Mouse (Mus musculus): ENCODE data around the gene Ap3d1. TPM values are rescaled to one million over a fixed set of nuclear protein-coding genes. Genes with fewer than 3 reads are reported as not detected.

Ap3d1 gene
- polyA plus RNA-seq (2016; fragmentation: Nextera tagmentation; extraction: Ambion mirVana), result 56.5 and 58.9 TPM in 2 replicates

DNA sequence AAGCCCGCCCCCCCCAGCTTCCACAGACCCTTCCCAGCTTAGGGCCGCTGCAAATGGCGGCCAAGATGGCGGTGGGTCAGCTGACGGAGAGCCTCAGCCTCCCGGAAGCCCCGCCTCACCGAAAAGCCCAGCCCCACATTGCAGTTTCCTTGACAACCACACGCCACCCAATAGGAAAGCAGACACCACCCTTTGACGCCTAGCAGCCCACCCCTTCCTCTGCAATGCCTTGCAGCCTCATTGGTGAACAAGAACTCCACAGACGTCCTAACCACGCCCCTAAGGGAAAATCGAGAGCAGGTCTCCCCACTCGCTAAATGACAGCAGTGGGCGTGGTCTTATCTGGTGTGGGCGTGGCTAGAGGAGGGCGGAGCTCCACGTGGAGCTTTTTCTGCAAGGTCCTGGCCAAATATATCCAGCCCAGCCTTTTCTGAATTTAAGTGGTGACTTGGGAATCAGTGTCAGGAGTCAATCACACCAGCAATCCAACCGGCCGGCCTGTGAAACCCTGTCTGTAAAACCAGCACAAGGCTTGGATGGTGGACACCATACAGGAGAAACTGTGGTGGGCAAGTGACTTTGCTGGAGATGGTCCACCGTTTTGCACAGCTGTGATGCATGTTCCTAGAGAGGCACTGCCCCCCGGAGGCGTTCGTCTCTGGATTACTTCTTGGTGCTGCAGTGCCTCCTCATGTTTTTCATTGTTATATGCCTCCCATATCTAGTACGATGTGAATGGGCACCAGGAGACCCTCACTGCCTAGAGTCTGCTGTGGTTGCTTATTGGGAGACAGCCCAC, at the start of gene Ap3d1:
Gene Ap3d1 (minus strand): TSS at position 85 of the 799 bp plus-strand sequence.
- peak; percentile 98 for ATAC-seq (ENCODE audit: insufficient number of reproducible peaks, low FRiP score)
- no peaks in the 10 kb centered on the region for H3K9me3 ChIP-seq (replicated peaks)
- no peaks in the 10 kb centered on the region for H3K27me3 ChIP-seq (replicated peaks)
- peak within 1 kb of the TSS; percentile 91 for H3K9ac ChIP-seq
- 2% methylated on average over 25 of the region's 25 CpGs for WGBS
- peaks cover 38% of the 10 kb centered on the region for H3K4me1 ChIP-seq (replicated peaks)
- peak within 1 kb of the TSS; percentile 97 for H3K4me2 ChIP-seq
- peak within 1 kb of the TSS; percentile 72 for H3K27ac ChIP-seq (ENCODE audit: poor library complexity, severe bottlenecking)
- H3K36me3 ChIP-seq, result peaks cover 8% of the 10 kb centered on the region; the same call in 1 of the 2 replicates
- peak within 1 kb of the TSS; percentile 94 for H3K4me3 ChIP-seq

GRCm38 (mm10) chr10:80791476-80792174, 49.6 kb upstream of the Ap3d1 start:
- Histone ChIP-seq H3K27ac (ENCODE audit: poor library complexity, severe bottlenecking) (peak overlapping the region; percentile 65), H3K4me3 (no peak overlapping the region), H3K4me1 (replicated peaks) (peaks cover 29% of the 10 kb centered on the region), H3K36me3 (peaks cover 97% of the 10 kb centered on the region), H3K9me3 (replicated peaks) (no peaks in the 10 kb centered on the region), H3K27me3 (replicated peaks) (no peaks in the 10 kb centered on the region), H3K4me2 (no peak overlapping the region; the same call in 1 of the 2 replicates), H3K9ac (peak overlapping the region; percentile 54; the same call in 1 of the 2 replicates)
- peak; percentile 40; the same call in 1 of the 2 replicates for ATAC-seq (ENCODE audit: insufficient number of reproducible peaks, low FRiP score)
- 62% methylated on average over 33 of the region's 33 CpGs for WGBS

DNA sequence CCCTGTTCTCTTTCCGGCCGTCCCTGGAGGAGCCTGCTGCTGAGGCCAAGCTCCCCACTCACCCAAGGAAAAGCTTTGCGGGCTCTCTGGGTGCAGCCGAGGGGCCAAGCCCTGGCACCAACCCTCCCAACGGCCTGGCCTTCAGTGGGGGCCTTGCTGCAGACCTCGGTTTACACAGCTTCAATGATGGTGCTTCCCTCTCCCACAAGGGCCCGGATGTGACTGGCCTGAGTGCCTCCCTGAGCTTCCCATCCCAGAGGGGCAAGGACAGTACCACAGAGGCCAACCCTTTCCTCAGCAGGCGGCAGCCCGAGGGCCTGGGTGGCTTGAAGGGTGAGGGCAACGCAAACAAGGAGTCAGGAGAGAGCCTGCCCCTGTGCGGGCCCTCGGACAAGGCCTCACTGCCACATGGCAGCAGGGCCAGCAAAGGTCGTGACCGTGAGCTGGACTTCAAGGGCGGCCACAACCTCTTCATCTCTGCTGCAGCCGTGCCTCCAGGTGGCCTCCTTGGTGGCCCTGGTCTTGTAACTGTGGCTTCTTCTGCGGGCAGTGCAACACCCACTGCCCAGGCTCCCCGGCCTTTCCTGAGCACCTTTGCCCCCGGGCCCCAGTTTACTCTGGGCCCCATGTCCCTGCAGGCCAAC, 48.8 kb upstream of the Ap3d1 start:
- Histone ChIP-seq H3K36me3 (peaks cover 97% of the 10 kb centered on the region), H3K4me1 (replicated peaks) (peaks cover 24% of the 10 kb centered on the region), H3K27ac (ENCODE audit: poor library complexity, severe bottlenecking) (peak overlapping the region; percentile 65), H3K27me3 (replicated peaks) (no peaks in the 10 kb centered on the region), H3K9me3 (replicated peaks) (no peaks in the 10 kb centered on the region), H3K4me2 (no peak overlapping the region), H3K4me3 (no peak overlapping the region), H3K9ac (peak overlapping the region; percentile 54)
- ATAC-seq (ENCODE audit: insufficient number of reproducible peaks, low FRiP score), result no peak
- WGBS, result 77% methylated on average over 19 of the region's 19 CpGs

DNA sequence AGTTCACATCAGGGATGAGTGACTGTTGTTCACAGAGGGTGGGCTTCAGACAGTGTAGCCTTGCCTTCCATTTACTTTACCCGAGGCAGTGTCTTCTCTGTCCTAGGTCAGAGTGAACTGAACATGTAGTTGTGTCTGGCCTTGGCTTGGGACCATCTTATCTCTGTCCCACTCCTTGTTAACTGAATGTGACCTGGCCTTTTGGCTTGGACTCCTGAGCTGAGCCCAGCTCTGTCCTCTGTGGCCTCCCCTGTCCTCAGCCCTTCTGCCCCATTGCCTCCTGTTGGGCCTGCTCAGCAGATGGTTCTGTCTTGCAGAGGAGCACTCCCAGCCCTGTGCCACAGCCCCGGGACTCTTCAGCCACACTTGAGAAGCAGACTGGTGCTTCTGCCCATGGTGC, 45.5 kb upstream of the Ap3d1 start:
- no peaks in the 10 kb centered on the region for H3K27me3 ChIP-seq (replicated peaks)
- H3K36me3 ChIP-seq, result peaks cover 98% of the 10 kb centered on the region
- peaks cover 23% of the 10 kb centered on the region for H3K4me1 ChIP-seq (replicated peaks)
- H3K4me2 ChIP-seq, result no peak overlapping the region
- H3K9ac ChIP-seq, result no peak overlapping the region
- no peaks in the 10 kb centered on the region for H3K9me3 ChIP-seq (replicated peaks)
- no peak overlapping the region for H3K4me3 ChIP-seq
- H3K27ac ChIP-seq (ENCODE audit: poor library complexity, severe bottlenecking), result no peak overlapping the region
- no peak for ATAC-seq (ENCODE audit: insufficient number of reproducible peaks, low FRiP score)
- 89% methylated on average over 2 of the region's 2 CpGs for WGBS

DNA sequence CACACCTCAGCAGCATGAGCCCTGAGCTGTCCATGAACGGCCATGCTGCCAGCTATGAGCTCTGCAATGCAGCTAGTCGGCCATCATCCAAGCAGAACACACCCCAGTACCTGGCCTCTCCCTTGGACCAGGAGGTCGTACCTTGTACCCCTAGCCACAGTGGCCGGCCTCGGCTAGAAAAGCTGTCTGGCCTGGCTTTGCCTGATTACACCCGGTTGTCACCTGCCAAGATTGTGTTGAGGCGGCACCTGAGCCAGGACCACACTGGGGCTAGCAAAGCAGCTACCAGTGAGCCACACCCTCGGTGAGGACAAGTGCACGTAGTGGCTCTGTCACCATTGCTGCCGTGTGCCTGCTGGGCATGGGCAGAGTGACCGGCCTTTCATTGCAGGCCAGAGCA, 43.9 kb upstream of the Ap3d1 start:
- Histone ChIP-seq H3K9me3 (replicated peaks) (no peaks in the 10 kb centered on the region), H3K4me1 (replicated peaks) (peaks cover 7% of the 10 kb centered on the region), H3K36me3 (peaks cover 98% of the 10 kb centered on the region), H3K27me3 (replicated peaks) (no peaks in the 10 kb centered on the region), H3K4me2 (no peak overlapping the region), H3K27ac (ENCODE audit: poor library complexity, severe bottlenecking) (no peak overlapping the region), H3K4me3 (no peak overlapping the region), H3K9ac (no peak overlapping the region)
- 92% methylated on average over 11 of the region's 11 CpGs for WGBS
- no peak for ATAC-seq (ENCODE audit: insufficient number of reproducible peaks, low FRiP score)

GRCm38 (mm10) chr10:80784871-80785270, 42.8 kb upstream of the Ap3d1 start:
- peaks cover 97% of the 10 kb centered on the region for H3K36me3 ChIP-seq
- 88% methylated on average over 12 of the region's 12 CpGs for WGBS
- H3K9ac ChIP-seq, result no peak overlapping the region
- no peak overlapping the region for H3K4me3 ChIP-seq
- H3K9me3 ChIP-seq (replicated peaks), result no peaks in the 10 kb centered on the region
- ATAC-seq (ENCODE audit: insufficient number of reproducible peaks, low FRiP score), result no peak
- H3K27me3 ChIP-seq (replicated peaks), result no peaks in the 10 kb centered on the region
- H3K27ac ChIP-seq (ENCODE audit: poor library complexity, severe bottlenecking), result no peak overlapping the region
- H3K4me2 ChIP-seq, result no peak overlapping the region
- no peaks in the 10 kb centered on the region for H3K4me1 ChIP-seq (replicated peaks)

DNA sequence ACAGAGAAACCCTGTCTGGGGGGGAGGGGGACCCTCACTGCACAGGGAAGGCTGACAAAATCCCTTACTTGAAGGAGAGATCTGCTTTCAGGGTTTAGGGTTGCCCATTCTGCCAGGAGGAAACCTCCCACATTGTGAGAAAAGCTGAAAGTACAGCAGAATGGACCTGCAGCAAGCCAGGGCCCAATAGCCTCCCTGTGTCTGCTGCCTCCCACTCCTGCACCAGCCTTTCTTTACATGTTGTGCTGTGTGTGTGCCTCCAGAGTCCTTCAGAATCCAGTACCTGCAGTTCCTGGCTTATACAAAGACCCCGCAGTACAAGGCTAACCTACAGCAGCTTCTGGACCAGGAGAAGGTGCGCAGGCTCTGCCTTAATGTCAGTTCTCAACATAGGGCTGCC, 42.2 kb upstream of the Ap3d1 start:
- Histone ChIP-seq H3K4me1 (replicated peaks) (0 out of 2 replicates have a peak, but pooled peaks cover 3% of the 10 kb centered on the region), H3K9me3 (replicated peaks) (no peaks in the 10 kb centered on the region), H3K36me3 (peaks cover 99% of the 10 kb centered on the region), H3K27me3 (replicated peaks) (no peaks in the 10 kb centered on the region), H3K4me2 (no peak overlapping the region), H3K27ac (ENCODE audit: poor library complexity, severe bottlenecking) (no peak overlapping the region), H3K9ac (no peak overlapping the region), H3K4me3 (no peak overlapping the region)
- WGBS, result 85% methylated on average over 2 of the region's 2 CpGs
- ATAC-seq (ENCODE audit: insufficient number of reproducible peaks, low FRiP score), result no peak

DNA sequence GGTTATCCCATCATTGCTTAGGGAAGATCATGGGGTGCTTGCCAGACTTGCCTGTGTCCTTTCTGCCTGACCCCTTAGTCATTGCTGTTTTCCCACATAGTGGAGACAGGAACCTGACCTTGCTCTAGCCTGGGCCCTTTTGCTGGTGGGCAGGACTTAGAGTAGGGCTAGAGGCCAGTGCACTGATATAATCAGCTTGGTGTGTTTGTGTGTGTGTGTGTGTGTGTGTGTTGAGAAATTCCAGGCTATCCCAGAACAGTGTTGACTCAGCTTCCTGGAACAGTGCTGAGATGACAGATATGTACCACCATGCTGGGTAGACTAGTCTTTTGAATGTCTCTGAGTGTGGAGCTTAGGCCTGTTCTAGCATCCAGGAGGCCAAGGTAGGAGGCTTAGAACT, 37.5 kb upstream of the Ap3d1 start:
- no peak overlapping the region for H3K4me3 ChIP-seq
- no peaks in the 10 kb centered on the region for H3K27me3 ChIP-seq (replicated peaks)
- no peak overlapping the region for H3K27ac ChIP-seq (ENCODE audit: poor library complexity, severe bottlenecking)
- no peak overlapping the region for H3K4me2 ChIP-seq
- H3K9ac ChIP-seq, result no peak overlapping the region
- H3K4me1 ChIP-seq (replicated peaks), result peaks cover 30% of the 10 kb centered on the region
- no peaks in the 10 kb centered on the region for H3K9me3 ChIP-seq (replicated peaks)
- no peak for ATAC-seq (ENCODE audit: insufficient number of reproducible peaks, low FRiP score)
- H3K36me3 ChIP-seq, result peaks cover 92% of the 10 kb centered on the region

GRCm38 (mm10) chr10:80777123-80777522, 35.1 kb upstream of the Ap3d1 start:
- H3K27me3 ChIP-seq (replicated peaks), result no peaks in the 10 kb centered on the region
- H3K9me3 ChIP-seq (replicated peaks), result no peaks in the 10 kb centered on the region
- peaks cover 53% of the 10 kb centered on the region for H3K4me1 ChIP-seq (replicated peaks)
- ATAC-seq (ENCODE audit: insufficient number of reproducible peaks, low FRiP score), result no peak
- no peak overlapping the region for H3K4me2 ChIP-seq
- no peak overlapping the region for H3K9ac ChIP-seq
- H3K27ac ChIP-seq (ENCODE audit: poor library complexity, severe bottlenecking), result no peak overlapping the region
- H3K4me3 ChIP-seq, result no peak overlapping the region
- 85% methylated on average over 5 of the region's 5 CpGs for WGBS
- H3K36me3 ChIP-seq, result peaks cover 87% of the 10 kb centered on the region

GRCm38 (mm10) chr10:80776358-80776869, 34.4 kb upstream of the Ap3d1 start:
- H3K27me3 ChIP-seq (replicated peaks), result no peaks in the 10 kb centered on the region
- peak overlapping the region; percentile 19 for H3K9ac ChIP-seq
- 81% methylated on average over 6 of the region's 6 CpGs for WGBS
- H3K4me3 ChIP-seq, result no peak overlapping the region
- no peak overlapping the region for H3K4me2 ChIP-seq
- H3K4me1 ChIP-seq (replicated peaks), result peaks cover 57% of the 10 kb centered on the region
- no peaks in the 10 kb centered on the region for H3K9me3 ChIP-seq (replicated peaks)
- no peak for ATAC-seq (ENCODE audit: insufficient number of reproducible peaks, low FRiP score)
- H3K36me3 ChIP-seq, result peaks cover 87% of the 10 kb centered on the region
- peak overlapping the region; percentile 25; the same call in 1 of the 2 replicates for H3K27ac ChIP-seq (ENCODE audit: poor library complexity, severe bottlenecking)

DNA sequence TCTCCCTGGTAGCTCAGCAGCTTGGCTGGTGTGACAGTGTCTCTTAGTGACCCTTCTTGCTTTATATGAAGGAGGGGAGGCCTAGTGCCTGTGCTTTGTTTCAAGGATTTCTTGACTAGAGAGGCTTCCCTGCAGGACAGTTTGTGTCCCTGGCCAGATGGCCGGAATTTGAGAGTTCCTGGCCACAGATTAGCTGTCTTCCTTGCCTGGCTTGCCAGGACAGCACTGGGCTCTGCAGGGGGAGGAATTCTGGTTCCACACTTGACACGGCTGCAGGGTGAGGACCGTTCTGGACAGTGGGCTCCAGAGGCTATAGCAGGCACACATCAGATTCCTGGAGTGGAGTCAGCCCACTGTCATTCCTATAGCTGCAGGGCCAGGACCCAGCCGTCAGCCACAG, 33.7 kb upstream of the Ap3d1 start:
- Histone ChIP-seq H3K27me3 (replicated peaks) (no peaks in the 10 kb centered on the region), H3K4me2 (no peak overlapping the region), H3K9ac (peak overlapping the region; percentile 40; the same call in 1 of the 2 replicates), H3K4me1 (replicated peaks) (peaks cover 57% of the 10 kb centered on the region), H3K9me3 (replicated peaks) (no peaks in the 10 kb centered on the region), H3K4me3 (no peak overlapping the region), H3K36me3 (peaks cover 87% of the 10 kb centered on the region), H3K27ac (ENCODE audit: poor library complexity, severe bottlenecking) (peak overlapping the region; percentile 33; the same call in 1 of the 2 replicates)
- WGBS, result 71% methylated on average over 4 of the region's 4 CpGs
- ATAC-seq (ENCODE audit: insufficient number of reproducible peaks, low FRiP score), result no peak
